Mouse (Mus musculus) olfactory bulb, adult 2 months (tissue): ENCODE results near the gene Ager. TPM values are rescaled to one million over a fixed set of nuclear protein-coding genes. Genes with fewer than 3 reads are reported as not detected.

Experiments
- H3K27ac ChIP-seq: fragments of 200-500 bp; 2 replicates; pipeline ENCODE4 v1.5.1; 2012; ENCODE audit warnings: low read depth, low read length; ENCODE audit not compliant: insufficient read depth
- H3K4me1 ChIP-seq: fragments of 200-500 bp; 2 replicates; pipeline ENCODE4 v1.6.1; 2012; ENCODE audit warnings: low read length; ENCODE audit not compliant: control insufficient read depth, insufficient read depth
- H3K4me3 ChIP-seq: fragments of 200-500 bp; 2 replicates; pipeline ENCODE4 v1.5.1; 2012; ENCODE audit warnings: mild to moderate bottlenecking, low read depth, low read length, moderate library complexity; ENCODE audit not compliant: insufficient read depth
- CTCF ChIP-seq: fragments of 200-500 bp; IDR thresholded peaks from 2 replicates; pipeline ENCODE4 v1.5.1; 2012; ENCODE audit warnings: low read depth, mild to moderate bottlenecking, low read length, moderate library complexity; ENCODE audit not compliant: insufficient read depth
- POLR2A ChIP-seq: fragments of 200-500 bp; IDR thresholded peaks from 2 replicates; pipeline ENCODE4 v1.6.1; 2012; ENCODE audit warnings: mild to moderate bottlenecking, low read depth, low read length, moderate library complexity; ENCODE audit not compliant: insufficient read depth
- WGBS: fragments of 180-500 bp; shearing (Covaris S2); methylation state at CpG from one replicate; pipeline ENCODE4 v1.1.7; 2018; 5-methylcytosine and 5-hydroxymethylcytosine counted together
- polyA plus RNA-seq: library from polyadenylated mRNA; stranded (reverse); fragments of >200 nt; gene quantifications from 2 replicates; pipeline ENCODE4 v1.2.4, GENCODE M21; 2012; ENCODE audit warnings: low replicate concordance; ENCODE audit not compliant: missing spikeins, insufficient read depth, insufficient read length

The Ager gene
- polyA plus RNA-seq, result not detected in 2 replicates

GRCm38 (mm10) chr17:34597566-34598095 lies at the start of gene Ager:
Ager (plus strand) TSS chr17:34597862.
- Histone ChIP-seq H3K27ac (no peak within 1 kb of the TSS), H3K4me3 (no peak within 1 kb of the TSS), H3K4me1 (peaks cover 23% of the 10 kb centered on the region)
- no peak for TF ChIP-seq POLR2A
- TF ChIP-seq CTCF, result no peak
- WGBS, result 25% methylated on average over 6 of the region's 6 CpGs

GRCm38 (mm10) chr17:34549156-34549555 lies 48.5 kb upstream of the Ager start:
- WGBS, result 93% methylated on average over 3 of the region's 3 CpGs
- TF ChIP-seq POLR2A (no peak), CTCF (no peak)
- Histone ChIP-seq H3K4me1 (no peaks in the 10 kb centered on the region), H3K27ac (no peak overlapping the region), H3K4me3 (no peak overlapping the region)

GRCm38 (mm10) chr17:34549843-34550242 lies 47.8 kb upstream of the Ager start:
- no peaks in the 10 kb centered on the region for H3K4me1 ChIP-seq
- no peak overlapping the region for H3K4me3 ChIP-seq
- 77% methylated on average over 2 of the region's 2 CpGs for WGBS
- H3K27ac ChIP-seq, result no peak overlapping the region
- TF ChIP-seq CTCF, result no peak

GRCm38 (mm10) chr17:34555483-34555882 lies 42.2 kb upstream of the Ager start:
- 17% methylated on average over 5 of the region's 5 CpGs for WGBS
- Histone ChIP-seq H3K4me3 (no peak overlapping the region), H3K27ac (no peak overlapping the region), H3K4me1 (no peaks in the 10 kb centered on the region)
- TF ChIP-seq CTCF, result peak; percentile 55
- TF ChIP-seq POLR2A, result no peak

- WGBS, result 88% methylated on average over 8 of the region's 8 CpGs
- Histone ChIP-seq H3K4me1 (no peaks in the 10 kb centered on the region), H3K27ac (no peak overlapping the region), H3K4me3 (no peak overlapping the region)
- TF ChIP-seq POLR2A (no peak), CTCF (no peak)
These were observed 41.3 kb upstream of the Ager start for GRCm38 (mm10) chr17:34556406-34556805.

GRCm38 (mm10) chr17:34557411-34557810 lies 40.3 kb upstream of the Ager start:
- no peak overlapping the region for H3K4me3 ChIP-seq
- H3K4me1 ChIP-seq, result no peaks in the 10 kb centered on the region
- no peak for TF ChIP-seq CTCF
- no peak for TF ChIP-seq POLR2A
- 81% methylated on average over 11 of the region's 11 CpGs for WGBS
- no peak overlapping the region for H3K27ac ChIP-seq

GRCm38 (mm10) chr17:34559116-34559515 lies 38.5 kb upstream of the Ager start:
- Histone ChIP-seq H3K4me3 (no peak overlapping the region), H3K27ac (no peak overlapping the region), H3K4me1 (peaks cover under 1% of the 10 kb centered on the region; the same call in 1 of the 2 replicates)
- TF ChIP-seq POLR2A (no peak), CTCF (no peak)
- 82% methylated on average over 7 of the region's 7 CpGs for WGBS

GRCm38 (mm10) chr17:34559895-34560294 lies 37.8 kb upstream of the Ager start:
- TF ChIP-seq POLR2A (no peak), CTCF (no peak)
- no peak overlapping the region for H3K27ac ChIP-seq
- H3K4me3 ChIP-seq, result no peak overlapping the region
- H3K4me1 ChIP-seq, result peaks cover 4% of the 10 kb centered on the region; the same call in 1 of the 2 replicates
- WGBS, result 36% methylated on average over 10 of the region's 15 CpGs

- Histone ChIP-seq H3K4me3 (no peak overlapping the region), H3K4me1 (peaks cover 4% of the 10 kb centered on the region; the same call in 1 of the 2 replicates), H3K27ac (no peak overlapping the region)
- 96% methylated on average over 6 of the region's 6 CpGs for WGBS
- TF ChIP-seq CTCF, result no peak
- no peak for TF ChIP-seq POLR2A
These were observed 37.2 kb upstream of the Ager start for GRCm38 (mm10) chr17:34560438-34560837.
